Mouse (Mus musculus) liver, embryonic 14.5 days (tissue): ENCODE measurements around the gene Bcl11b. TPM values are rescaled to one million over a fixed set of nuclear protein-coding genes. Genes with fewer than 3 reads are reported as not detected.

Experiments
- ATAC-seq: fragments of 200-750 bp; cut with Nextera tagmentation; 2 replicates; pipeline ENCODE4 v1.8.0; 2017; ENCODE audit warnings: moderate number of reproducible peaks, mild to moderate bottlenecking, moderate library complexity; ENCODE audit not compliant: insufficient read depth
- DNase-seq, 3 experiments: peaks; one replicate each; pipeline ENCODE4 v3.0.0-alpha.2; 2012 to 2013; ENCODE audit warnings: low read depth in 3 of 3, low spot score in 3 of 3
- H3K27ac ChIP-seq: fragments of 300-500 bp; sonication (generic); 2 replicates; pipeline ENCODE4 v1.5.1; 2014; ENCODE audit warnings: moderate library complexity, mild to moderate bottlenecking, control low read depth, inconsistent platforms
- H3K27me3 ChIP-seq: fragments of 300-500 bp; sonication (generic); 2 replicates; pipeline ENCODE4 v1.6.1; 2014; ENCODE audit warnings: mild to moderate bottlenecking, low read length, moderate library complexity; ENCODE audit not compliant: control insufficient read depth, insufficient read depth
- H3K36me3 ChIP-seq: fragments of 300-500 bp; sonication (generic); replicated peaks from 2 replicates; pipeline ENCODE4 v1.6.1; 2014; ENCODE audit warnings: low read depth; ENCODE audit not compliant: control insufficient read depth, insufficient read depth
- H3K4me1 ChIP-seq, 2 experiments: fragments of 200-500 bp in 1 of 2; fragments of 300-500 bp in 1 of 2; sonication (generic) in 1 of 2; replicated peaks; 2 replicates each; pipeline ENCODE4 v1.6.1; 2012 to 2014; ENCODE audit warnings: antibody characterized with exemption in 1 of 2, inconsistent platforms in 1 of 2, low read length in 1 of 2; ENCODE audit not compliant: control insufficient read depth in 2 of 2, insufficient read depth in 2 of 2
- H3K4me2 ChIP-seq: fragments of 300-500 bp; sonication (generic); 2 replicates; pipeline ENCODE4 v1.6.1; 2014; ENCODE audit warnings: low read depth, mild to moderate bottlenecking, control low read depth, moderate library complexity
- H3K4me3 ChIP-seq, 2 experiments: fragments of 200-500 bp in 1 of 2; fragments of 300-500 bp in 1 of 2; sonication (generic) in 1 of 2; 2 replicates each; pipeline ENCODE4 v1.5.1; 2012 to 2014; ENCODE audit warnings: low read depth in 2 of 2, low read length in 2 of 2, mild to moderate bottlenecking in 2 of 2, control low read depth in 1 of 2, inconsistent platforms in 1 of 2, moderate library complexity in 1 of 2; ENCODE audit not compliant: insufficient read depth in 1 of 2
- H3K9ac ChIP-seq: fragments of 300-500 bp; sonication (generic); replicated peaks from 2 replicates; pipeline ENCODE4 v1.6.1; 2014; ENCODE audit warnings: mild to moderate bottlenecking, control low read depth, moderate library complexity
- H3K9me3 ChIP-seq: fragments of 300-500 bp; sonication (generic); 2 replicates; pipeline ENCODE4 v1.6.1; 2016; ENCODE audit warnings: low read length, mixed read lengths; ENCODE audit not compliant: control insufficient read depth
- CTCF ChIP-seq: IDR thresholded peaks from 2 replicates; pipeline ENCODE4 v1.5.1; 2016; ENCODE audit warnings: antibody characterized with exemption, low read depth, control low read depth
- EP300 ChIP-seq: IDR thresholded peaks from 2 replicates; pipeline ENCODE4 v1.6.1; 2016; ENCODE audit warnings: antibody characterized with exemption, low read depth
- WGBS: fragments of 180-500 bp; shearing (Covaris S2); extraction: QIAGEN DNeasy Blood & Tissue Kit; methylation state at CpG from one replicate; pipeline ENCODE4 v1.1.7; 2014; ENCODE audit not compliant: insufficient replicate concordance; 5-methylcytosine and 5-hydroxymethylcytosine counted together
- polyA plus RNA-seq, 2 experiments: library from polyadenylated mRNA; depleted of rRNA in 1 of 2; stranded (reverse) in 1 of 2; unstranded in 1 of 2; fragments of >200 nt; fragmentation: Nextera tagmentation in 1 of 2; extraction: Ambion mirVana in 1 of 2; gene quantifications; 2 replicates each; pipeline versions ENCODE4 v1.2.1 to v1.2.3; 2012 to 2014

Bcl11b gene
- polyA plus RNA-seq, 2 experiments: 0.02 TPM; not detected in 1

DNA sequence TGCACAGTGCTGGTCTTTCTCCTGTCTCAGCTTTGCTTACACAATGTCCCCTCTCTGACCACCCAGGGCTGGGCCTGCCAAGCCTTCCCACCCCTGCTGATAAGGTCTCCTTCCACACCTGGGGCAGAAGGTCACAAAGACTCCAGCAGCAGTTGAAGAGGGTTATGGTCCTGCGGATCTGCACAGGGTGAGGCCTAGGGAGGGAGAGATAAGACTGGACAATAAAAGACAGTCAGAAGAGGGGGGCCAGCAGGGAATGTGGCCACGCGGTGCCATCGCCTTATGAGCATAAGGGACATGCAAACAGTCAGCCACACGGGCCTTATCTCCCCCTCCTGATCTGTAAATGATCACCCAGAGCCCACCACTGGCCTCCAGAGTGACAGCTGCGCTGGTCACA, 34.0 kb upstream of the Bcl11b start:
- DNase-seq: no peak
- Histone ChIP-seq H3K27ac (no peak overlapping the region), H3K36me3 (no peaks in the 10 kb centered on the region), H3K9ac (no peak overlapping the region), H3K4me3 (no peak overlapping the region), H3K9me3 (no peaks in the 10 kb centered on the region), H3K27me3 (no peaks in the 10 kb centered on the region), H3K4me2 (no peak overlapping the region), H3K4me1 (peaks cover 0 to 2% of the 10 kb centered on the region in 2 experiments; a peak in 1 of 4 replicates)
- no peak for TF ChIP-seq EP300
- no peak for TF ChIP-seq CTCF
- WGBS: 48% methylated on average over 6 of the region's 6 CpGs
- ATAC-seq: no peak

DNA sequence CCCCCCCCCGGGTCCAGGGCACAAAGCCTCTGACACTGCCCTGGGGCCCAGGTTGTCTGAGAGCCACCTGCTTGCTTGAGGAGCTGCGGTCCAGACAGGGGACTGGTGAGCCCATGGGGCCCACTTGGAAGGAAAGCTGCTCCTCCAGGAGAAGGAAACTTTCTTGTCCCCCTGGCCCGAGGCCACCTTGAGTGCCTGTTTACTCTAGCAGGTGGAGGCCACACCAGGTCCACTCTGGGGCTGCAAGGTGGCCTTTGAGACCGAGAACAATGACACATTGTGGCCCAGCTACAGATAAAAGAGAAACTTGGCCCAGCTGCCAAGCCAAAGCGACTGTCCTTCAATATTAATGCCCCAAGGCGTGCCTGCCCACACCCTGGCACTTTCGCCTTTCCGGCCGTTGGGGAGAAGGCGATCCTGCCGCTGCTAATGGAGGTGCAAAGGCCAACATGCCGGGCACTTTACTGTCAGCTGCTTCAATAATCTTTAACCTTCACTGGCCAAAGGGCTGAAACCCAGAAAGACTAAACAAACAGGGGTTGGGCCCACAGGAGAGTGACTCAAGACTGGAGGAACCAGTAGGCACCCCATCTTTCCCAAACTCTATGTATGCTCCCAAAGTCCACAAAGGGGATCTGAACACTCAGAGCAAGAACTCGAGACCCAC, 32.1 kb upstream of the Bcl11b start:
- Histone ChIP-seq H3K9ac (no peak overlapping the region), H3K4me1 (peaks cover 0 to 2% of the 10 kb centered on the region in 2 experiments; a peak in 1 of 4 replicates), H3K9me3 (no peaks in the 10 kb centered on the region), H3K36me3 (no peaks in the 10 kb centered on the region), H3K27me3 (no peaks in the 10 kb centered on the region), H3K4me2 (no peak overlapping the region), H3K4me3 (no peak overlapping the region), H3K27ac (no peak overlapping the region)
- TF ChIP-seq CTCF (no peak), EP300 (no peak)
- WGBS: 58% methylated on average over 13 of the region's 13 CpGs
- no peak for DNase-seq
- ATAC-seq: no peak

DNA sequence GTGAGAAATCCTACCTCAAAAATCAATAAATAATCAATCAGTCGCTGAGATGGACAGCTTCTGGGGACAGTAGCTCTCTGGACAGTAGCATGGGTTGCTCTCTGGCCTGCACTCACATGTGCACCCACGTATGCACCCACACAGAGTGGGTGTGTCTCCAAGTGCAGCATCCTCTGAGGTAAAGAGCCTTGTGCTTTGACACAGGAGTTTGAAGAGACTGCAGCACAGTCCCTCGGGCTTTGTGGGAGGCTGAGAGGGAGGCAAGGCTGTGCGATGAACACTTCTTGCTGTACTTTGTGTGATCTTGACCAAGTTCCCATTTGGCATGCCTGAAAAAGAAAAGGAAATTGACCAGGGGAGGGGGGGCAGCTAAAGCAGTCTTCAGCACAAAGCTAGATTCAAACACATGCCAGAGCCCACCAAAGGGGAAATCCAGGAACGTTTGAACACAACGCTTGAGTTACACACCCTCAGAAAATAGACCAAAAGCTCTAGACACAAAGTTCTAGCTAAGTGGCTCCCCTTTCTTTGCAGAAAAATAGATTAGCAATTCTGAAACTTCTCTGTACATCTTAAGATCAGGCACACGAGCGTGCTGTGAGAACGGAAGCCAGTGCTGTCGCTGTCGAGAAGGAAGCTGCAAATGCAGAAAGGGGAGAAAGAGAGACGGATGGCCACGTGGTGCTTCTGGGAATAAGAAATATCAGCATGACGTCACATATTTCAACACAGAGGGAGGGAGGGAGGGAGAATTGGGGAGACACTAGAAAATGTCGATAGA, 19.6 kb upstream of the Bcl11b start:
- no peaks in the 10 kb centered on the region for H3K36me3 ChIP-seq
- TF ChIP-seq EP300 (no peak), CTCF (no peak)
- H3K4me1 ChIP-seq: no peaks in the 10 kb centered on the region
- no peak overlapping the region for H3K4me2 ChIP-seq
- H3K9me3 ChIP-seq: no peaks in the 10 kb centered on the region
- H3K4me3 ChIP-seq: no peak overlapping the region
- ATAC-seq: no peak
- no peak for DNase-seq
- 60% methylated on average over 15 of the region's 15 CpGs for WGBS
- H3K27me3 ChIP-seq: no peaks in the 10 kb centered on the region
- no peak overlapping the region for H3K9ac ChIP-seq
- no peak overlapping the region for H3K27ac ChIP-seq

DNA sequence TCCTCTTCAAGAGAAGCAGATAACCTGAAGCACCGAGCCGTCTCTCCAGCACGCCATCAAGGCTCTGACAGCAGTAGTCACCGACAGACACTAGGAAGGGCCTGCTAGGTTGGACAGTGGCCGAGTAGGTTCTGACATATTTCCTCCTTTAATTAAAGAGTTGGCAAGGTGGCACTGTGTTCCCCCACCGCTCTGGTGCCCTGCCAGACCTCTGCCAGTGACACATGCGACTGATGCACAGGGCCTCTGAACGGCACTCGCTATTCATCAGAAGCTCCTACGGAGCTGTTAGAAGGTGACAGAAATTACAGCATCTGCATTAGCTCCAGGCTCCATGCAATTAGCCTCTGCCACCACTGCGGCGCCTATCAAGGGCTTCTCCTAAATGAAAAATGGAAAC, 8.6 kb upstream of the Bcl11b start:
- no peak overlapping the region for H3K9ac ChIP-seq
- no peaks in the 10 kb centered on the region for H3K36me3 ChIP-seq
- no peaks in the 10 kb centered on the region; the same call in 1 of the 2 replicates for H3K27me3 ChIP-seq
- 81% methylated on average over 12 of the region's 12 CpGs for WGBS
- TF ChIP-seq CTCF: no peak
- no peak for TF ChIP-seq EP300
- no peak overlapping the region for H3K4me2 ChIP-seq
- no peak for ATAC-seq
- H3K4me3 ChIP-seq: no peak overlapping the region
- no peaks in the 10 kb centered on the region for H3K9me3 ChIP-seq
- no peak for DNase-seq
- no peak overlapping the region for H3K27ac ChIP-seq
- H3K4me1 ChIP-seq: no peaks in the 10 kb centered on the region

DNA sequence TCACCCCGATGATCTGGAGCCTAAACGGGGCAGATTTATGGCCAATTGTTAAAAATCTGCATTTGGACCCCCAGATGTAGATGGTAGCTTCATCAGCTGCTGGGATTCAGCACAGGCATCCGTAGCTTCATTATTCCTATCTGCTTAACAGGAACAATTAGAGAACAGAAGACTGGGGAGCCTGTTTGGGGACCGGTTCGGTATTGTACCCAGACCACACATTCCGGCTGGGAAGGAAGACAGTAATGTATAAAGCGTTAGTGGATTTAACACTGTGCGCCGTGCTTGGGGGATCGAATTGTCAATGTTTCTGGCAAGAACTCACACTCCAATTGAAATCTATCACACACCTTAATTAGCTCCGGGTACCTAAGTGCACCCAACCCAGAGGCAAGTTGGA, 6.9 kb upstream of the Bcl11b start:
- Histone ChIP-seq H3K27ac (no peak overlapping the region), H3K4me3 (no peak overlapping the region), H3K4me2 (no peak overlapping the region), H3K36me3 (no peaks in the 10 kb centered on the region), H3K4me1 (no peaks in the 10 kb centered on the region), H3K9ac (no peak overlapping the region), H3K9me3 (no peaks in the 10 kb centered on the region), H3K27me3 (peaks cover 16% of the 10 kb centered on the region)
- no peak for TF ChIP-seq EP300
- TF ChIP-seq CTCF: no peak
- WGBS: 64% methylated on average over 11 of the region's 11 CpGs
- DNase-seq: no peak
- no peak for ATAC-seq
